Mouse (Mus musculus) urinary bladder, postnatal 36 days (tissue): ENCODE data around the gene Gm6882.
"Not testable (repeated sequence)": the region's sequence is repeated elsewhere in the genome, so short reads cannot be mapped to it uniquely, and the experiment has no call there.

Source experiments
- DNase-seq, 2 experiments: peaks; one replicate each; pipeline ENCODE4 v3.0.0; 2022; ENCODE audit warnings: low spot score in 2 of 2, mixed read lengths in 1 of 2

The Gm6882 gene

GRCm38 (mm10) chr7:21432645-21433044 lies at the start of gene Gm6882:
Gene Gm6882 (minus strand): TSS chr7:21432745.
- DNase-seq, result not testable (repeated sequence)
